Mouse (Mus musculus): ENCODE measurements at regions not wholly inside any gene's neighbourhood (a gene's known extent, or its start where the extent isn't known, plus 50 kb on each side); places are given as distances from the start of the nearest gene placed in this dataset.

GRCm38 (mm10) chr4:32170460-32171192 lies 68.0 kb upstream of the Bach2 start:
- Histone ChIP-seq H3K9ac (ENCODE audit: control insufficient read depth, low read depth, low read length, poor library complexity, severe bottlenecking) (peak overlapping the region; percentile 75), H3K27me3 (ENCODE audit: control insufficient read depth in 1 of 2, insufficient read depth in 2 of 2, low read length in 2 of 2) (no peaks in the 10 kb centered on the region), H3K79me2 (ENCODE audit: control insufficient read depth, insufficient read depth, low read length, poor library complexity) (peaks cover 2% of the 10 kb centered on the region), H3K36me3 (ENCODE audit: control insufficient read depth in 1 of 2, insufficient read depth in 2 of 2, low read length in 2 of 2) (peaks cover 0 to 19% of the 10 kb centered on the region in 2 experiments; a peak in 2 of 4 replicates), H3K27ac (ENCODE audit: control insufficient read depth, low read depth, low read length) (peak overlapping the region; percentile 100), H3K4me1 (ENCODE audit: control insufficient read depth in 1 of 2, insufficient read depth in 2 of 2, low read length in 2 of 2) (peaks cover 8 to 32% of the 10 kb centered on the region in 2 experiments), H3K4me3 (ENCODE audit: control insufficient read depth in 1 of 2, insufficient read depth in 1 of 2, low read depth in 2 of 2, low read length in 2 of 2) (peak overlapping the region; percentile 51 to 74), H3K9me3 (replicated peaks; ENCODE audit: insufficient read depth, low read length) (no peaks in the 10 kb centered on the region)
- peak; percentile 92 for DNase-seq (ENCODE audit: low read depth, low spot score)
- peak; percentile 34 for TF ChIP-seq RCOR1 (IDR thresholded peaks at IDR 0.05; ENCODE audit: low read depth, low read length)
- TF ChIP-seq UBTF (IDR thresholded peaks at IDR 0.05; ENCODE audit: borderline replicate concordance, insufficient read depth, low read depth, low read length) = no peak
- no peak for TF ChIP-seq MAFK (IDR thresholded peaks at IDR 0.05; ENCODE audit: borderline replicate concordance, low read depth, low read length)
- TF ChIP-seq CHD2 (IDR thresholded peaks at IDR 0.05; ENCODE audit: low read length) = 0 out of 2 replicates have a peak, but pooled peaks have one; percentile 16
- no peak for TF ChIP-seq MYC (IDR thresholded peaks at IDR 0.05; ENCODE audit: low read depth, low read length)
- no peak; the same call in 1 of the 2 replicates for TF ChIP-seq BHLHE40 (IDR thresholded peaks at IDR 0.05; ENCODE audit: borderline replicate concordance, low read depth, low read length)
- TF ChIP-seq EP300 (IDR thresholded peaks at IDR 0.05; ENCODE audit: low read depth in 1 of 2, low read length in 2 of 2) = peak; percentile 88 to 96
- no peak for TF ChIP-seq CTCF (IDR thresholded peaks at IDR 0.05 in 2 of 3, conservative IDR thresholded peaks at IDR 0.05 in 1 of 3; ENCODE audit: control insufficient read depth in 1 of 3, insufficient read depth in 1 of 3, low read depth in 2 of 3, low read length in 3 of 3, poor library complexity in 1 of 3, severe bottlenecking in 1 of 3)
- TF ChIP-seq JUND (IDR thresholded peaks at IDR 0.05; ENCODE audit: low read depth, low read length) = 0 out of 2 replicates have a peak, but pooled peaks have one; percentile 33
- peak; percentile 99 for TF ChIP-seq MYB (IDR thresholded peaks at IDR 0.05; ENCODE audit: low read depth, low read length)
- TF ChIP-seq CHD1 (IDR thresholded peaks at IDR 0.05; ENCODE audit: low read depth, low read length) = no peak
- no peak for TF ChIP-seq ZC3H11A (IDR thresholded peaks at IDR 0.05; ENCODE audit: low read depth, low read length)
- TF ChIP-seq POLR2A (IDR thresholded peaks at IDR 0.05; ENCODE audit: control insufficient read depth in 1 of 2, insufficient read depth in 1 of 2, low read depth in 1 of 2, low read length in 2 of 2, poor library complexity in 1 of 2) = peak in 1 of 2 experiments; percentile 83; a peak in 2 of 4 replicates
- no peak for TF ChIP-seq MAX (IDR thresholded peaks at IDR 0.05; ENCODE audit: low read length)
- peak; percentile 54 for TF ChIP-seq ZNF384 (IDR thresholded peaks at IDR 0.05; ENCODE audit: low read depth, low read length)
- TF ChIP-seq ZKSCAN1 (IDR thresholded peaks at IDR 0.05; ENCODE audit: low read depth, low read length) = no peak
- peak; percentile 58; the same call in 1 of the 2 replicates for TF ChIP-seq POLR2AphosphoS5 (IDR thresholded peaks at IDR 0.05; ENCODE audit: borderline replicate concordance, low read depth, low read length)
- no peak for TF ChIP-seq KAT2A (conservative IDR thresholded peaks at IDR 0.05; ENCODE audit: low read depth, low read length)
- TF ChIP-seq GABPA (IDR thresholded peaks at IDR 0.05; ENCODE audit: low read depth, low read length) = no peak
- TF ChIP-seq SMC3 (IDR thresholded peaks at IDR 0.05; ENCODE audit: low read depth, low read length) = no peak
- no peak for TF ChIP-seq USF2 (IDR thresholded peaks at IDR 0.05; ENCODE audit: borderline replicate concordance in 1 of 2, insufficient read depth in 1 of 2, low read depth in 1 of 2, low read length in 2 of 2)
- peak; percentile 49; the same call in 1 of the 2 replicates for TF ChIP-seq TBP (IDR thresholded peaks at IDR 0.05; ENCODE audit: low read depth, low read length)
- TF ChIP-seq TCF12 (IDR thresholded peaks at IDR 0.05; ENCODE audit: low read depth, low read length) = peak; percentile 73
- no peak for TF ChIP-seq RAD21 (IDR thresholded peaks at IDR 0.05; ENCODE audit: low read depth, low read length)
- TF ChIP-seq SIN3A (IDR thresholded peaks at IDR 0.05; ENCODE audit: low read length) = peak; percentile 64; the same call in 1 of the 2 replicates
- no peak for TF ChIP-seq USF1 (IDR thresholded peaks at IDR 0.05; ENCODE audit: low read depth, low read length)
- TF ChIP-seq ZMIZ1 (IDR thresholded peaks at IDR 0.05; ENCODE audit: low read depth, low read length) = no peak; the same call in 1 of the 2 replicates
- TF ChIP-seq TAL1 (IDR thresholded peaks at IDR 0.05; ENCODE audit: low read length) = peak; percentile 75
- TF ChIP-seq GATA1 (IDR thresholded peaks at IDR 0.05; ENCODE audit: low read depth, low read length) = peak; percentile 80
- peak; percentile 45; the same call in 1 of the 2 replicates for TF ChIP-seq MXI1 (IDR thresholded peaks at IDR 0.05; ENCODE audit: low read depth, low read length)
- peak; percentile 47 for TF ChIP-seq POLR2AphosphoS2 (IDR thresholded peaks at IDR 0.05; ENCODE audit: low read length)
- TF ChIP-seq HCFC1 (IDR thresholded peaks at IDR 0.05; ENCODE audit: low read depth, low read length) = peak; percentile 20; the same call in 1 of the 2 replicates
- no peak for TF ChIP-seq MAZ (IDR thresholded peaks at IDR 0.05; ENCODE audit: low read depth, low read length)
- TF ChIP-seq ELF1 (IDR thresholded peaks at IDR 0.05; ENCODE audit: low read depth, low read length) = peak; percentile 17; the same call in 1 of the 2 replicates
- TF ChIP-seq NELFE (IDR thresholded peaks at IDR 0.05; ENCODE audit: low read depth, low read length) = no peak; the same call in none of the 2 replicates
- TF ChIP-seq NRF1 (IDR thresholded peaks at IDR 0.05; ENCODE audit: insufficient read depth, low read depth, low read length, poor library complexity, severe bottlenecking) = no peak

All from MEL (cell line).